Mouse (Mus musculus): ENCODE data around the gene Tff3. TPM values are rescaled to one million over a fixed set of nuclear protein-coding genes. Genes with fewer than 3 reads are reported as not detected.

Gene Tff3
- not detected for polyA plus RNA-seq (2017; shearing (Covaris generic))

DNA sequence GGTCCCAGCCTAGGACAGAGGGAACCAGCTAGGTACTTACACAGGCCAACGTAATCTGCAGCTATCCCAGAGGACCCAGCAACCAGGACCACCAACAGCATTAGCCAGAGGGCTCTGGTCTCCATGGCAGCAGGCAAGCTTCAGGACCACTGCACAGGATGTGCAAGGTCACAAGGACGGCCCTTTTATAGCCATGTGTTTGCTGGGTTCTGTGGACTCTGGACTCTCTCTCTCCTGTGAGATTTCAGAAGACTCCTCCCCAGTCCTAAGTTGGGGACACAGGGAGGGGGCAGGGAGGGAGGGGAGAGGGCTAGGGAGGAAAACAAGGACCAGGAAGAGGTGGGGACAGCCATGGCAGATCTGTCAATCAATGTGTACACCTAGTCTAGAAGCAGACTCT lies at the start of gene Tff3:
Gene Tff3, minus strand, starts transcription at position 195 of the 400 bp plus-strand sequence.

DNA sequence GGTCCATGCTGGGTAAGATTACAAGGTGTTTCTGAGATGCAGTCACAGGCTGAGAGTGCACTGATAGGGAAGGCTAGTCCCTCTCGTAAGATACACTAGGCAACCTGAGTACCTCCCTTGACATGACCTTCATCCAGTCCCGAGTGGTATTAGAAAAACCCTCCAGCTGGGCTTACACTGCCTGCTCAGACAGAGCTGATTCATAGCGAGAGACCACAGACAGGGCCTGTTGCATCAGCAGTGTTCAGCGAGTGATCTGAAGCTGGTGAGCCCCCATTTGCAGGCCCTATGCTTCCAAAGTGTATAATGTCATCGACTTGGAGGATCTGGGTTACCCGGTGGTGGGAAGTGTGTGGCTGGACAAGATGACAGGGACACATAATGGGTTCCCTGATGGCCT lies 35.7 kb upstream of the Tff3 start, which contains the start of gene Tff1:
Gene Tff1, minus strand, starts transcription at position 151 of the 400 bp plus-strand sequence.

DNA sequence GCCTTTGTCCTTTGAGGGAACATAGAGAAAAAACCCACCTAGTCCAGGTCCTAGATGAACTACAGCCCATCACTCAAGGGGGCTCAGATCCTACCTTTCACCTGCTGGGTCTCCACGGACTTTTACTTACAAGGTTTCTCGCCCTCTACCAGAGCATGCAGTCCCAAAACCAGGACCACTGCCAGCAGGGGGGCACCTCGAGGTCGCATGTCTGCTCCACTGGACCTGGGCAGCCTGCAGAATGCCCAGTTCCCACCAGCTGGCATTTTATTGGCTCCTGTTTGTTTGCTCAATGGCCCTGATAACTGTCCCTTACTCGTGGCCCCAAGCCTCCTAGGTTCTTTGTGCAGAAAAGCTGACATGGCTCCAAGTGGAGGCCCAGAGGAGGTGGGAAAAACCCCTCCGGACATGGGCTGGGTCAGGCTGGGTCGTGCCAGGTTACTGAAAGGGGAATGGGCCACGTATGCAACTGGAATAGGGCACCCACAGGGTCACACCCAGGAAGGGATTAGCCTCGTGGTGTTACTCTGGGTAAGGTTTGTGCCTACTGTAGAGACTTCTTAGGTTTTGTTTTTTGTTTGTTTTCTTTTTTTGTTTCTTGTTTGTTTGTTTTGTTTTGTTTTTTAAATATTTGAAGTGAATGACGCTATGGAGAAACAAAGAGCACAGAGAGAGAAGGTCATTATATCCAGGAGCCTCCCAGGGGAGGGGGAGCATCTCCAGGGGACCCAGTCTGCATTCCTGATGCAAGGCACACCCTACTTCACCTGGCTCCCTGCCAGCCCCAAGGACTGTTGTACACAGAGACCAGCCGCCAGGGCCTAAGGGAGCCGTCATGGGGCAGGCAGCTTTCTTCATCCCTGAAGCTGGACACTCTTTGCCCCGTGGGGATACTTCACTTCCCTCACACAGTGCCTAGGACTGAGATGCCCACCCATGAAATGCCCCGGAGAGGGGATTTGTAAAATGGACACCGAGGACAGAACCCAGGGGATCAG lies 14.9 kb upstream of the Tff3 start, which contains the start of gene Tff2:
Gene Tff2, minus strand, starts transcription at position 243 of the 998 bp plus-strand sequence.

Other genes starting within 250 kb of the Tff3 start
- gene Glp1r, start 227.8 kb downstream of the Tff3 start, polyA plus RNA-seq (2017; shearing (Covaris generic)) = not detected
- gene Umodl1, start 175.0 kb downstream of the Tff3 start, polyA plus RNA-seq (2017; shearing (Covaris generic)) = not detected
- gene Abcg1, start 72.0 kb downstream of the Tff3 start, polyA plus RNA-seq (2017; shearing (Covaris generic)) = 65.7 TPM
- gene Tff2, start 14.6 kb upstream of the Tff3 start, polyA plus RNA-seq (2017; shearing (Covaris generic)) = not detected
- gene Tff1, start 35.6 kb upstream of the Tff3 start, polyA plus RNA-seq (2017; shearing (Covaris generic)) = not detected
- gene Tmprss3, start 69.3 kb upstream of the Tff3 start, polyA plus RNA-seq (2017; shearing (Covaris generic)) = 1.1 TPM
- gene Ubash3a, start 78.2 kb upstream of the Tff3 start, polyA plus RNA-seq (2017; shearing (Covaris generic)) = 297 TPM
- gene Rsph1, start 147.7 kb upstream of the Tff3 start, polyA plus RNA-seq (2017; shearing (Covaris generic)) = 1.9 TPM
- gene Slc37a1, start 157.1 kb upstream of the Tff3 start, polyA plus RNA-seq (2017; shearing (Covaris generic)) = 48.6 TPM

Measured in activated CD4-positive, CD25-positive, alpha-beta regulatory T cell, adult 9 weeks (primary cell).